Mouse (Mus musculus) midbrain, embryonic 16.5 days (tissue): ENCODE results near the gene Zbtb20. TPM values are rescaled to one million over a fixed set of nuclear protein-coding genes. Genes with fewer than 3 reads are reported as not detected.

Source experiments
- ATAC-seq: fragments of 200-750 bp; cut with Nextera tagmentation; 2 replicates; pipeline ENCODE4 v1.8.0; 2017; ENCODE audit warnings: moderate TSS enrichment
- H3K27ac ChIP-seq: fragments of 300-500 bp; sonication (generic); 2 replicates; pipeline ENCODE4 v1.5.1; 2014; ENCODE audit warnings: mild to moderate bottlenecking, low read length, mixed read lengths
- H3K27me3 ChIP-seq: fragments of 300-500 bp; sonication (generic); 2 replicates; pipeline ENCODE4 v1.6.1; 2014; ENCODE audit warnings: low read depth, low read length, mixed read lengths; ENCODE audit not compliant: control insufficient read depth, insufficient read depth
- H3K36me3 ChIP-seq: fragments of 300-500 bp; sonication (generic); 2 replicates; pipeline ENCODE4 v1.6.1; 2014; ENCODE audit warnings: mild to moderate bottlenecking, low read length, moderate library complexity, mixed read lengths; ENCODE audit not compliant: control insufficient read depth, insufficient read depth
- H3K4me1 ChIP-seq: fragments of 300-500 bp; sonication (generic); 2 replicates; pipeline ENCODE4 v1.6.1; 2014; ENCODE audit warnings: mild to moderate bottlenecking, low read length, mixed read lengths; ENCODE audit not compliant: control insufficient read depth, insufficient read depth
- H3K4me2 ChIP-seq: fragments of 300-500 bp; sonication (generic); 2 replicates; pipeline ENCODE4 v1.6.1; 2014; ENCODE audit warnings: mild to moderate bottlenecking, low read length, mixed read lengths
- H3K4me3 ChIP-seq: fragments of 300-500 bp; sonication (generic); 2 replicates; pipeline ENCODE4 v1.5.1; 2014; ENCODE audit warnings: low read depth, mild to moderate bottlenecking, low read length, moderate library complexity, mixed read lengths
- H3K9ac ChIP-seq: fragments of 300-500 bp; sonication (generic); 2 replicates; pipeline ENCODE4 v1.6.1; 2014; ENCODE audit warnings: low read depth, low read length, mixed read lengths
- H3K9me3 ChIP-seq: fragments of 300-500 bp; sonication (generic); replicated peaks from 2 replicates; pipeline ENCODE4 v1.6.1; 2014; ENCODE audit warnings: mild to moderate bottlenecking, low read length, mixed read lengths; ENCODE audit not compliant: control insufficient read depth, poor library complexity, severe bottlenecking
- WGBS: fragments of 180-500 bp; shearing (Covaris S2); extraction: QIAGEN DNeasy Blood & Tissue Kit; methylation state at CpG from one replicate; pipeline ENCODE4 v1.1.7; 2014; 5-methylcytosine and 5-hydroxymethylcytosine counted together
- polyA plus RNA-seq: library from polyadenylated mRNA; unstranded; fragments of >200 nt; fragmentation: Nextera tagmentation; extraction: Ambion mirVana; gene quantifications from 2 replicates; pipeline ENCODE4 v1.2.1, GENCODE M21; 2015

Gene Zbtb20
- polyA plus RNA-seq, 1 experiment from 2014 or later: 60.7 TPM

GRCm38 (mm10) chr16:43370496-43371020 lies 494.9 kb downstream of the Zbtb20 start:
- Histone ChIP-seq H3K27me3 (no peaks in the 10 kb centered on the region), H3K4me1 (no peaks in the 10 kb centered on the region), H3K4me2 (no peak overlapping the region), H3K4me3 (no peak overlapping the region), H3K9ac (no peak overlapping the region), H3K36me3 (no peaks in the 10 kb centered on the region), H3K9me3 (no peaks in the 10 kb centered on the region), H3K27ac (no peak overlapping the region)
- WGBS: 82% methylated on average over 3 of the region's 3 CpGs
- ATAC-seq: no peak

- no peaks in the 10 kb centered on the region for H3K9me3 ChIP-seq
- H3K27ac ChIP-seq: no peak overlapping the region
- no peak overlapping the region for H3K9ac ChIP-seq
- 60% methylated on average over 6 of the region's 6 CpGs for WGBS
- H3K27me3 ChIP-seq: no peaks in the 10 kb centered on the region
- H3K36me3 ChIP-seq: no peaks in the 10 kb centered on the region
- H3K4me3 ChIP-seq: no peak overlapping the region
- H3K4me2 ChIP-seq: no peak overlapping the region
- ATAC-seq: no peak
- no peaks in the 10 kb centered on the region for H3K4me1 ChIP-seq
Observed at GRCm38 (mm10) chr16:43376782-43377181, 501.1 kb downstream of the Zbtb20 start.

DNA sequence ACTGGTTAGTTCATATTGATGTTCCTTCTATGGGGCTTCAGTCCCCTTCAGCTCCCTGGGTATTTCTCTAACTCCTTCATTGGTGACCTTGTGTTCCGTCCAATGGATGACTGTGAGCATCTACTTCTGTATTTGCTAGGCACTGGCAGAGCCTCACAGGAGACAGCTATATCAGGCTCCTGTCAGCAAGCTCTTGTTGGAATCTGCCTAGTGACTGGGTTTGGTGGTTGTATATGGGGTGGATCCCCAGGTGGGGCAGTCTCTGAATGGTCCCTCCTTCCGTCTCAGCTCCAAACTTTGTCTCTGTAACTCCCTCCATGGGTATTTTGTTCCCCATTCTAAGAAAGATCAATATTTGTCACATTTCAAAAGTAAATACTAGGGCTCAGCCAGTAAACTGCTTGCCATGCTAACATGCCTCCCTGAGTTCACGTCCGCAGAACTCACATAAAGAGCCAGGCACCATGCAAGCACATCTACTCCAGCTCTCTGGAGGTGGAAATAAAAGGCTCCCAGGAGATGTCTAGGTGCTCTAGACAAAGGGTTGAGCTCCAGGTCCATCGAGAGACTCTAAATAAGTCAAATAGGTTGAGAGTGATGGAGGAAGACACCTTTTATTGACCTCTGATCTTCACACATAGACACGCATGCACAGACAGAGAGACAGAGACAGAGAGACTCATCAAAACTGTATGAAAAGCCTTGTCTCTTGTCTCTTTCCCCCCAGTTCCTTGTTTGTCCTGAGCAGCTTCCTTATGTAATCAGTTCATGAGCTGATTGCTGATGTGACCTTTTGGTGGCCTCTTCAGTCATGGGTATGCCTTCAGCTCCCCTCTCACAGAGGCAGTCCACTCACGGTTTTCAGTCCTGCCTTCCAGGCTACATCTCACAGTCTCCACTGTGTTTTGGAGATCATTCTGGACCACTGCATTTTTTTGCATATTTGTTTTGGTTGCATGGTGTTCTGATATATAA lies 504.0 kb downstream of the Zbtb20 start:
- Histone ChIP-seq H3K9me3 (no peaks in the 10 kb centered on the region), H3K27me3 (no peaks in the 10 kb centered on the region), H3K36me3 (no peaks in the 10 kb centered on the region), H3K4me2 (no peak overlapping the region), H3K4me1 (no peaks in the 10 kb centered on the region), H3K27ac (no peak overlapping the region), H3K4me3 (no peak overlapping the region), H3K9ac (no peak overlapping the region)
- no peak for ATAC-seq
- WGBS: 89% methylated on average over 7 of the region's 7 CpGs

GRCm38 (mm10) chr16:43381183-43381582 lies 505.5 kb downstream of the Zbtb20 start:
- ATAC-seq: no peak
- Histone ChIP-seq H3K4me2 (no peak overlapping the region), H3K4me1 (no peaks in the 10 kb centered on the region), H3K36me3 (no peaks in the 10 kb centered on the region), H3K9me3 (no peaks in the 10 kb centered on the region), H3K9ac (no peak overlapping the region), H3K27me3 (no peaks in the 10 kb centered on the region), H3K4me3 (no peak overlapping the region), H3K27ac (no peak overlapping the region)
- 93% methylated on average over 2 of the region's 2 CpGs for WGBS

- H3K9ac ChIP-seq: no peak overlapping the region
- H3K36me3 ChIP-seq: no peaks in the 10 kb centered on the region
- no peak overlapping the region for H3K4me3 ChIP-seq
- no peaks in the 10 kb centered on the region for H3K9me3 ChIP-seq
- no peak for ATAC-seq
- H3K4me2 ChIP-seq: no peak overlapping the region
- no peak overlapping the region for H3K27ac ChIP-seq
- H3K4me1 ChIP-seq: no peaks in the 10 kb centered on the region
- WGBS: 87% methylated on average over 7 of the region's 7 CpGs
- no peaks in the 10 kb centered on the region for H3K27me3 ChIP-seq
Observed at GRCm38 (mm10) chr16:43383149-43383740, 507.6 kb downstream of the Zbtb20 start.

GRCm38 (mm10) chr16:43384953-43385619 lies 509.4 kb downstream of the Zbtb20 start:
- Histone ChIP-seq H3K4me2 (no peak overlapping the region), H3K36me3 (no peaks in the 10 kb centered on the region), H3K4me3 (no peak overlapping the region), H3K9ac (no peak overlapping the region), H3K27ac (no peak overlapping the region), H3K9me3 (no peaks in the 10 kb centered on the region), H3K4me1 (no peaks in the 10 kb centered on the region), H3K27me3 (no peaks in the 10 kb centered on the region)
- no peak for ATAC-seq
- WGBS: 83% methylated on average over 4 of the region's 4 CpGs

- Histone ChIP-seq H3K36me3 (no peaks in the 10 kb centered on the region), H3K4me2 (no peak overlapping the region), H3K4me3 (no peak overlapping the region), H3K27me3 (no peaks in the 10 kb centered on the region), H3K4me1 (no peaks in the 10 kb centered on the region), H3K9ac (no peak overlapping the region), H3K27ac (no peak overlapping the region), H3K9me3 (no peaks in the 10 kb centered on the region)
- WGBS: 59% methylated on average over 5 of the region's 5 CpGs
- no peak for ATAC-seq
Observed at GRCm38 (mm10) chr16:43385620-43386210, 510.0 kb downstream of the Zbtb20 start.

GRCm38 (mm10) chr16:43386426-43386825 lies 510.7 kb downstream of the Zbtb20 start:
- Histone ChIP-seq H3K27me3 (no peaks in the 10 kb centered on the region), H3K4me1 (no peaks in the 10 kb centered on the region), H3K27ac (no peak overlapping the region), H3K4me3 (no peak overlapping the region), H3K4me2 (no peak overlapping the region), H3K36me3 (no peaks in the 10 kb centered on the region), H3K9me3 (no peaks in the 10 kb centered on the region), H3K9ac (no peak overlapping the region)
- ATAC-seq: no peak
- 52% methylated on average over 5 of the region's 5 CpGs for WGBS
